Mouse (Mus musculus) neural tube, embryonic 14.5 days (tissue): ENCODE measurements around the gene Grin1. TPM values are rescaled to one million over a fixed set of nuclear protein-coding genes. Genes with fewer than 3 reads are reported as not detected.
A peak's percentile ranks its signal among the peaks of the same experiment; 100 is the strongest.

Source experiments
- ATAC-seq: fragments of 200-750 bp; cut with Nextera tagmentation; 2 replicates; pipeline ENCODE4 v1.8.0; 2017; ENCODE audit warnings: low read depth, mild to moderate bottlenecking, moderate TSS enrichment, moderate library complexity
- H3K27ac ChIP-seq: fragments of 300-500 bp; sonication (generic); 2 replicates; pipeline ENCODE4 v1.5.1; 2014; ENCODE audit warnings: low read depth, mild to moderate bottlenecking, control low read depth, low read length, moderate library complexity, mixed read lengths
- H3K27me3 ChIP-seq: fragments of 300-500 bp; sonication (generic); 2 replicates; pipeline ENCODE4 v1.6.1; 2014; ENCODE audit warnings: low read length; ENCODE audit not compliant: control insufficient read depth, insufficient read depth
- H3K36me3 ChIP-seq: fragments of 300-500 bp; sonication (generic); 2 replicates; pipeline ENCODE4 v1.6.1; 2014; ENCODE audit warnings: low read length, mixed read lengths; ENCODE audit not compliant: control insufficient read depth, insufficient read depth
- H3K4me1 ChIP-seq: fragments of 300-500 bp; sonication (generic); 2 replicates; pipeline ENCODE4 v1.6.1; 2014; ENCODE audit warnings: low read length; ENCODE audit not compliant: control insufficient read depth, insufficient read depth
- H3K4me2 ChIP-seq: fragments of 300-500 bp; sonication (generic); 2 replicates; pipeline ENCODE4 v1.6.1; 2014; ENCODE audit warnings: mild to moderate bottlenecking, low read depth, low read length, control low read depth
- H3K4me3 ChIP-seq: fragments of 300-500 bp; sonication (generic); 2 replicates; pipeline ENCODE4 v1.5.1; 2014; ENCODE audit warnings: low read depth, low read length, control low read depth, mixed read lengths
- H3K9ac ChIP-seq: fragments of 300-500 bp; sonication (generic); replicated peaks from 2 replicates; pipeline ENCODE4 v1.6.1; 2014; ENCODE audit warnings: low read depth, mild to moderate bottlenecking, control low read depth, low read length, mixed read lengths
- H3K9me3 ChIP-seq: fragments of 300-500 bp; sonication (generic); 2 replicates; pipeline ENCODE4 v1.6.1; 2016; ENCODE audit warnings: low read length; ENCODE audit not compliant: control insufficient read depth
- WGBS: fragments of 180-500 bp; shearing (Covaris S2); extraction: QIAGEN DNeasy Blood & Tissue Kit; methylation state at CpG from one replicate; pipeline ENCODE4 v1.1.7; 2014; 5-methylcytosine and 5-hydroxymethylcytosine counted together
- polyA plus RNA-seq: library from polyadenylated mRNA; unstranded; fragments of >200 nt; fragmentation: Nextera tagmentation; extraction: Ambion mirVana; gene quantifications from 2 replicates; pipeline ENCODE4 v1.2.1, GENCODE M21; 2014

Gene Grin1
- polyA plus RNA-seq, 1 experiment from 2014 or later = 89.4 TPM

GRCm38 (mm10) chr2:25291184-25292053 lies 27.6 kb downstream of the Grin1 start:
- 6% methylated on average over 30 of the region's 32 CpGs for WGBS
- Histone ChIP-seq H3K36me3 (peaks cover 4% of the 10 kb centered on the region; the same call in 1 of the 2 replicates), H3K4me1 (peaks cover 18% of the 10 kb centered on the region), H3K27me3 (peaks cover 54% of the 10 kb centered on the region), H3K4me2 (peak overlapping the region; percentile 41; the same call in 1 of the 2 replicates), H3K4me3 (no peak overlapping the region), H3K9ac (no peak overlapping the region), H3K27ac (no peak overlapping the region), H3K9me3 (no peaks in the 10 kb centered on the region)
- 0 out of 2 replicates have a peak, but pooled peaks have one; percentile 9 for ATAC-seq

GRCm38 (mm10) chr2:25290816-25291130 lies 28.2 kb downstream of the Grin1 start:
- H3K9me3 ChIP-seq = no peaks in the 10 kb centered on the region
- ATAC-seq = no peak
- peaks cover 52% of the 10 kb centered on the region for H3K27me3 ChIP-seq
- peak overlapping the region; percentile 15; the same call in 1 of the 2 replicates for H3K4me3 ChIP-seq
- H3K4me2 ChIP-seq = peak overlapping the region; percentile 41
- H3K36me3 ChIP-seq = peaks cover 4% of the 10 kb centered on the region
- peaks cover 18% of the 10 kb centered on the region for H3K4me1 ChIP-seq
- no peak overlapping the region for H3K9ac ChIP-seq
- no peak overlapping the region for H3K27ac ChIP-seq
- WGBS = 2% methylated on average over 18 of the region's 18 CpGs

GRCm38 (mm10) chr2:25290101-25290815 lies 28.7 kb downstream of the Grin1 start:
- peak overlapping the region; percentile 41 for H3K4me2 ChIP-seq
- WGBS = 2% methylated on average over 54 of the region's 54 CpGs
- H3K4me3 ChIP-seq = peak overlapping the region; percentile 15
- H3K9ac ChIP-seq = peak overlapping the region; percentile 21; the same call in 1 of the 2 replicates
- H3K27ac ChIP-seq = no peak overlapping the region
- ATAC-seq = peak; percentile 38; the same call in 1 of the 2 replicates
- H3K36me3 ChIP-seq = peaks cover 6% of the 10 kb centered on the region
- H3K4me1 ChIP-seq = peaks cover 18% of the 10 kb centered on the region
- H3K9me3 ChIP-seq = no peaks in the 10 kb centered on the region
- peaks cover 52% of the 10 kb centered on the region for H3K27me3 ChIP-seq

DNA sequence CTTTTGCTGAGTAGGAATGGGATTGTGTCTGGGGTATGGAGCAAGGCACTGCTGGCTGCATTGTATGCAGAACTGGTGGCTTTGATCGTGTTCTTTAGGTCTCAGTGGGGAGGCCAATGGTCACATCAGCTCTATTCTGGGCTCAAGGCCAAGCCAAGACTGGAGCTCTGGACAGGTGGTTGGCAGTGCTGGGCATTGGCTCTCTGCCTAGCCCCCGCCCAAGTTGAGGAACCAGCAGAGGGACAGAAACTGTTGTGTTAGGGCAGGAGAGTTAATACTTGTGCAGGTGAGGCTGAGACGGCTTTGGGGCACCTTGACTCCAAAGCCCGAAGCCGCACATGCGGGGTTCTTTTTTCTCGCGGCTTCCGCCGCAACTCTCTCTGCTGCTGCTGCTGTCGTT lies 29.3 kb downstream of the Grin1 start, which contains the start of gene Lrrc26:
Gene Lrrc26 (plus strand): TSS at position 265 of the 400 bp plus-strand sequence.
- H3K4me1 ChIP-seq = peaks cover 18% of the 10 kb centered on the region
- peaks cover 52% of the 10 kb centered on the region for H3K27me3 ChIP-seq
- H3K4me2 ChIP-seq = peak within 1 kb of the TSS; percentile 41
- H3K27ac ChIP-seq = no peak within 1 kb of the TSS
- H3K4me3 ChIP-seq = peak within 1 kb of the TSS; percentile 15
- 11% methylated on average over 11 of the region's 11 CpGs for WGBS
- H3K36me3 ChIP-seq = peaks cover 12% of the 10 kb centered on the region
- no peaks in the 10 kb centered on the region for H3K9me3 ChIP-seq
- peak within 1 kb of the TSS; percentile 21 for H3K9ac ChIP-seq
- ATAC-seq = no peak

- no peaks in the 10 kb centered on the region for H3K9me3 ChIP-seq
- no peak overlapping the region for H3K9ac ChIP-seq
- H3K27ac ChIP-seq = no peak overlapping the region
- H3K4me3 ChIP-seq = no peak overlapping the region
- peaks cover 15% of the 10 kb centered on the region for H3K36me3 ChIP-seq
- WGBS = 81% methylated on average over 7 of the region's 7 CpGs
- peaks cover 52% of the 10 kb centered on the region for H3K27me3 ChIP-seq
- H3K4me1 ChIP-seq = peaks cover 18% of the 10 kb centered on the region
- no peak overlapping the region for H3K4me2 ChIP-seq
- no peak for ATAC-seq
These were observed 30.1 kb downstream of the Grin1 start for GRCm38 (mm10) chr2:25288734-25289345.

DNA sequence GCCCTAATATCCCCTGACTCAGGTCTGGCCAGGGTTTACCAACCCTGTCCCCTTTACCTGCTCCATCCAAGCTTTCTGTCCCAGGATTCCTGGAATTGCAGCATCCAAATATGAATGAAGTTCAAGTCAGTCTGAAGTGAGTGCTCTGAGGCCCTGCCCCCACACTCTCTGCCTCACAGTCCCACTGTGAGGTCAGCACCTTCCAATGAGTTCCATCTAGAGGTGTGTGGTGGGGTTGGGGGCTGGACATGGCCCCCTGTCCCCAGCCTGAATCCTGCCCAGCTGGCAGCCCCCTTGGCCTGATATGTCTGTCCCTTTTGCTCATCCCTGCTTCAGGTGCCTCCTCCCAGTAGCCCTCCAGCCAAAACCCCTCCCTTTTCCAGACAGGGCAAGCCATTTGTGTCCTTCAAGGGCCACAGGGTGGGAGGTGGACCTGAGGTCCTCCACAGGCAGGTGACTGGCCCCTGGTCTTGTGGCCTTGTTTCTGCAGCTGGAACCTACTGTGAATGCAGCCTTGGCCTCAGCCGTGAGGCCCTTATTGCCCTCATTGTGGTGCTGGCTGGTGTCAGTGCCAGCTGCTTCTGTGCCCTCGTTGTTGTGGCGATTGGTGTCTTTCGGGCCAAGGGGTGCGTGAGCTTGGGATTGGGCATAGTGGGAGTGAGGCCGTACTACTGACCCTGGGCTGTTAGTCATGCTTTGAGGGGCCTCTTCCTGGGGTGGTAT lies 30.9 kb downstream of the Grin1 start, which contains the start of gene Tmem210:
Gene Tmem210 (plus strand): TSS at position 219 of the 723 bp plus-strand sequence.
- H3K4me3 ChIP-seq = no peak within 1 kb of the TSS
- peaks cover 47% of the 10 kb centered on the region for H3K27me3 ChIP-seq
- H3K36me3 ChIP-seq = peaks cover 18% of the 10 kb centered on the region
- 90% methylated on average over 6 of the region's 6 CpGs for WGBS
- H3K4me1 ChIP-seq = peaks cover 18% of the 10 kb centered on the region
- no peaks in the 10 kb centered on the region for H3K9me3 ChIP-seq
- H3K9ac ChIP-seq = no peak within 1 kb of the TSS
- no peak within 1 kb of the TSS for H3K27ac ChIP-seq
- no peak for ATAC-seq
- no peak within 1 kb of the TSS for H3K4me2 ChIP-seq

DNA sequence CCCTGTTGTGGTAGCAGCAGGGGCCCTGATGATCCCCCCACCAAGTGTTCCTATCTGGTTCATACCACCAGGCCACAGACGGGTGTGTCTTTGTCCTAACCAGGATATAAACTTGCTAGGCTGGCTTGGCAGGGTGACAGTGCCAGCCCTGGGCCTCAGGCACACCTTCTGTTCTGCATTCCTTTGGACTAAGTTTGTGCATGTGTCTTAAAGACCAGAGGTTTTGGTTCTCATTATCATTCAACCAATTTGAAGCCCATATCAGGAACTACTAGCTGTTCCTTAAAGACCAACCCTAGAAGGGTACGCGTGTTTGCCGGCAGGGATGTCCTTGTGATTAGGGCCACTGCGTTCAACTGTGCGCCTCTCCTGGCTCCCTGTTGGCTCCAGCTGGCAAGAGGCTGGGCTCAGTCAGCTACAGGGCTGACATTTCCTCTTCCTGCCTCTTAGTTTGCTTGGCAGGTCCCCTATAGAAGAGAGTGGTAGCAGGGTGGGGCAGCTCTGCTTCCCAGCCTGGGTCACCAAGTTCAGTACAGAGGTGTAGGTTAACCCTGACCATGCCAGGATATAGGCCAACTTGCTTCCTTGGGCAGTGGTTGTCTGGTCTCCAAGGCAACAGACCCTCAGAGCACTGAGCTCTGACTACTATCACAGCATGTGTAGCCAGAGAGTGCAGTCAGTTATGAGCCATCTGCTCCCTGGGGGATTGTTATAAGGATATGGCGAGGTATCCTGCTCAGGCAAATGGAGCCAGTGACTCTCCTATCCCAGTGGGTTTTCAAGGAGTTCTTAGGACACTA lies 31.9 kb downstream of the Grin1 start:
- peaks cover 39% of the 10 kb centered on the region for H3K27me3 ChIP-seq
- peaks cover 13% of the 10 kb centered on the region for H3K4me1 ChIP-seq

DNA sequence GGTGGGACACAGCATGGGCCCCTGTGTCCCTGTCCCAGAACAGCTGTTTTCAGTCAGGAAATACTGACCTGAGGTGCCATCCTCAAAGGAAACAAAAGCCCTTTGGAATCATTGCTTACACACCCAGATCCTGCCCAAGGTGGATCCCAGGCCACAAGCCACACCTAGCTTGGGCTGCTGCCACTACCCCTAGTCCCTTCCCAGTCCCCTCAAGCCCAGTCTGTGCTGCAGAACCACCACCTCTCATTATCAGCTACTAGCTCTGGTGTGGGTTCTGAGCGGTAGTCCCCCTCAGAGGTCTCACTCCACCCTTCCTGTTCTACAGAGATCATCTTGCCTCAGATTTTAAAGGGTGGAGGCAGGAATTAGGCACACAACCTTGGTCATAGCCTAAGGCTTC lies 32.7 kb downstream of the Grin1 start:
- Histone ChIP-seq H3K4me2 (no peak overlapping the region), H3K27me3 (peaks cover 32% of the 10 kb centered on the region), H3K9me3 (no peaks in the 10 kb centered on the region), H3K4me3 (no peak overlapping the region), H3K9ac (no peak overlapping the region), H3K27ac (no peak overlapping the region), H3K36me3 (peaks cover 32% of the 10 kb centered on the region), H3K4me1 (peaks cover 13% of the 10 kb centered on the region)
- 95% methylated on average over 1 of the region's 1 CpGs for WGBS
- ATAC-seq = no peak

More for the DNA sequence above, 31.9 kb downstream of the Grin1 start:
- peaks cover 27% of the 10 kb centered on the region for H3K36me3 ChIP-seq
- H3K9ac ChIP-seq = no peak overlapping the region
- no peaks in the 10 kb centered on the region for H3K9me3 ChIP-seq
- no peak overlapping the region for H3K27ac ChIP-seq
- no peak overlapping the region for H3K4me3 ChIP-seq
- no peak for ATAC-seq
- 52% methylated on average over 7 of the region's 7 CpGs for WGBS
- H3K4me2 ChIP-seq = no peak overlapping the region
